In the genomic region with DNA sequence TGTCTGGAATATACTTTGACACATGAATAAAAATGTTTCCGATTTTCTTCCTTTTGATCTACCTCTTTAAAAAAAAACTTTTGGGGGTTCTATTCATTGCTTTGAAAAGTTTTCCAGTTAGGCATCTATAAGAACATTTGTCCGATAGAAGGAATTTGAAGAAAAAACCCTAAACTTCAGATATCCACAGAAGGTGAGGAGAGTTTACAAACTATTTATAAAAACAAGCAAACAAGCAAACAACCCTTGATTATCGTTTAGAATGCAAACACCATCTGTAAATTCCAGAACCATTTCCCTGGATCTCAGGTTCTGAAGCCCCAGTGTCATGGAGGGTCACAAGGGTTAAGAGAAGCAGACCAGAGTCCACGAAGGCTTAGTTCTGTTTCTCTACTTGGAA, we compare ENCODE assay signal across 9 mouse cellular contexts. TPM values are rescaled to one million over a fixed set of nuclear protein-coding genes. Genes with fewer than 3 reads are reported as not detected.
DNase-seq lines count a peak whose midpoint lies in the region; ATAC-seq and TF ChIP-seq lines count a peak whose summit lies in the region.
"Had no signal": no experiment of that assay in that cellular context is flagged by ENCODE, and none has a peak within 500 bp of the region (broad histone marks: within the 10 kb centered on the region; RNA-seq: fewer than 3 reads in every experiment).

Gene 4930455H04Rik (plus strand): TSS at position 301 of the 400 bp plus-strand sequence.

- ATAC-seq in forebrain, embryonic 13.5 days = no peak
- no peak for ATAC-seq in limb, embryonic 12.5 days (ENCODE audit: insufficient number of reproducible peaks, insufficient read depth, low FRiP score, low TSS enrichment, low read depth)
- ATAC-seq in monocyte, adult 5-6 weeks (replicated peaks; ENCODE audit: insufficient number of reproducible peaks, low FRiP score, low TSS enrichment, poor library complexity, severe bottlenecking) = no peak

- H3K9me3 ChIP-seq in forebrain, embryonic 13.5 days (replicated peaks) = no peaks in the 10 kb centered on the region
- no peaks in the 10 kb centered on the region for H3K9me3 ChIP-seq in limb, embryonic 12.5 days

- no peak for DNase-seq in lung, adult 2 months
- no peak for DNase-seq in lung, postnatal 36 days
- no peak for DNase-seq in left cerebral cortex, adult 8-10 months (ENCODE audit: low spot score in 2 of 2)

- WGBS in lung, adult 2 months = 32% methylated on average over 4 of the region's 4 CpGs
- 64% methylated on average over 4 of the region's 4 CpGs for WGBS in forebrain, embryonic 13.5 days
- 62% methylated on average over 4 of the region's 4 CpGs for WGBS in limb, embryonic 12.5 days
- 42% methylated on average over 4 of the region's 4 CpGs for WGBS in olfactory bulb, adult 2 months

- H3K36me3 ChIP-seq in forebrain, embryonic 13.5 days (ENCODE audit: poor library complexity, severe bottlenecking) = no peaks in the 10 kb centered on the region
- H3K36me3 ChIP-seq in limb, embryonic 12.5 days = no peaks in the 10 kb centered on the region

- peak within 1 kb of the TSS; percentile 68 for H3K9ac ChIP-seq in forebrain, embryonic 13.5 days
- peak within 1 kb of the TSS; percentile 51 for H3K9ac ChIP-seq in limb, embryonic 12.5 days (replicated peaks)

- no peak for TF ChIP-seq POLR2A in lung, adult 2 months (IDR thresholded peaks at IDR 0.05; ENCODE audit: borderline replicate concordance, extremely low read depth, low read depth, low read length)
- TF ChIP-seq POLR2A in olfactory bulb, adult 2 months (IDR thresholded peaks at IDR 0.05; ENCODE audit: insufficient read depth, low read depth, low read length) = no peak

- H3K4me2 ChIP-seq in forebrain, embryonic 13.5 days = peak within 1 kb of the TSS; percentile 66
- H3K4me2 ChIP-seq in limb, embryonic 12.5 days = peak within 1 kb of the TSS; percentile 65

- TF ChIP-seq CTCF in lung, adult 2 months (IDR thresholded peaks at IDR 0.05; ENCODE audit: insufficient read depth, low read length) = no peak
- no peak for TF ChIP-seq CTCF in olfactory bulb, adult 2 months (IDR thresholded peaks at IDR 0.05; ENCODE audit: insufficient read depth, low read depth, low read length)

- peak within 1 kb of the TSS; percentile 60 for H3K4me3 ChIP-seq in lung, adult 2 months (replicated peaks; ENCODE audit: extremely low read depth, low read depth, low read length)
- H3K4me3 ChIP-seq in forebrain, embryonic 13.5 days = peak within 1 kb of the TSS; percentile 43
- peak within 1 kb of the TSS; percentile 41 for H3K4me3 ChIP-seq in limb, embryonic 12.5 days (replicated peaks)
- H3K4me3 ChIP-seq in olfactory bulb, adult 2 months (ENCODE audit: insufficient read depth, low read depth, low read length) = peak within 1 kb of the TSS; percentile 51

- peak within 1 kb of the TSS; percentile 86 for H3K27ac ChIP-seq in forebrain, embryonic 13.5 days
- H3K27ac ChIP-seq in limb, embryonic 12.5 days = peak within 1 kb of the TSS; percentile 35; the same call in 1 of the 2 replicates
- no peak within 1 kb of the TSS for H3K27ac ChIP-seq in olfactory bulb, adult 2 months (ENCODE audit: insufficient read depth, low read depth, low read length)
- H3K27ac ChIP-seq: macrophage had no signal

- peaks cover 2% of the 10 kb centered on the region; the same call in 1 of the 2 replicates for H3K4me1 ChIP-seq in lung, adult 2 months (ENCODE audit: control insufficient read depth, insufficient read depth, low read length)
- H3K4me1 ChIP-seq in forebrain, embryonic 13.5 days = peaks cover 24% of the 10 kb centered on the region
- H3K4me1 ChIP-seq in limb, embryonic 12.5 days (replicated peaks) = peaks cover 5% of the 10 kb centered on the region
- H3K4me1 ChIP-seq in olfactory bulb, adult 2 months (ENCODE audit: control insufficient read depth, insufficient read depth, low read length) = peaks cover 7% of the 10 kb centered on the region

- no peaks in the 10 kb centered on the region for H3K27me3 ChIP-seq in forebrain, embryonic 13.5 days
- H3K27me3 ChIP-seq in limb, embryonic 12.5 days = no peaks in the 10 kb centered on the region

RNA-seq across cellular contexts. Expression of gene 4930455H04Rik, which starts in this region (rescaled TPM):
- polyA plus RNA-seq in lung, adult 2 months (2012; rRNA removed) = not detected in 2 replicates
- polyA plus RNA-seq in forebrain, embryonic 13.5 days (2015; fragmentation: Nextera tagmentation; extraction: Ambion mirVana) = not detected in 2 replicates
- polyA plus RNA-seq in limb, embryonic 12.5 days (2016; fragmentation: Nextera tagmentation; extraction: Ambion mirVana) = not detected in 2 replicates
- polyA plus RNA-seq in olfactory bulb, adult 2 months (2012; ENCODE audit: insufficient read depth, insufficient read length, low replicate concordance, missing spikeins) = not detected in 2 replicates
- total RNA-seq in left cerebral cortex, adult 8-10 months (2022) = not detected
- total RNA-seq in monocyte, adult 5-6 weeks (2017) = not detected in 3 replicates
- total RNA-seq: common myeloid progenitor, adult 5-6 weeks had no signal
- polyA plus RNA-seq: macrophage had no signal
